9 mouse cellular contexts compared by ENCODE assay signal in the genomic region with DNA sequence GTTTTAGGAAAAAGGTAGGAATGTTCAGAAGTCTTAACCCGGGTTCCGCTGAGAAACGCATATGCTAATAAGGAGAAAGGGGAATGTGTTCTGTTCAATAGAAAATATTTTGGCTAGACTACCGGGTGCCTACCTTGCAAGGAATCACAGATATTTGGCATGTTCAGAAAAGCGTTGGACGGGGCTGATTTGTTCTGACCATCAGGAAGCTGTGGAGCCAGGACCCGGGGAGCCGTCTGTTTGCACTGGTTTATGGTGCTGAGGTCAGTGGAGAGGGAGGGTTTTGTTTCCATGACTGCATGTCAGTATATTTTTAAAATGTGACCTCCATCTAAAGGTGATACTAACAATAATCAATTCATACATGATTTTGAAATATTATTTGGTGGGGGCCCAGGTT. TPM values are rescaled to one million over a fixed set of nuclear protein-coding genes. Genes with fewer than 3 reads are reported as not detected.
DNase-seq lines count a peak whose midpoint lies in the region; ATAC-seq lines count a peak whose summit lies in the region.
"Had no signal": no experiment of that assay in that cellular context is flagged by ENCODE, and none has a peak within 500 bp of the region (broad histone marks: within the 10 kb centered on the region; RNA-seq: fewer than 3 reads in every experiment).

No protein-coding gene starts in this region.

- no peak overlapping the region for H3K4me2 ChIP-seq in heart, embryonic 12.5 days
- no peak overlapping the region for H3K4me2 ChIP-seq in embryonic facial prominence, embryonic 13.5 days
- peak overlapping the region; percentile 17 for H3K4me2 ChIP-seq in hindbrain, embryonic 12.5 days (replicated peaks)
- H3K4me2 ChIP-seq in midbrain, embryonic 15.5 days: peak overlapping the region; percentile 17; the same call in 1 of the 2 replicates
- H3K4me2 ChIP-seq: liver, embryonic 15.5 days had no signal

- no peaks in the 10 kb centered on the region for H3K36me3 ChIP-seq in heart, embryonic 12.5 days
- no peaks in the 10 kb centered on the region for H3K36me3 ChIP-seq in embryonic facial prominence, embryonic 13.5 days
- no peaks in the 10 kb centered on the region for H3K36me3 ChIP-seq in hindbrain, embryonic 12.5 days
- no peaks in the 10 kb centered on the region for H3K36me3 ChIP-seq in midbrain, embryonic 15.5 days (replicated peaks)
- H3K36me3 ChIP-seq: liver, embryonic 15.5 days had no signal

- H3K4me3 ChIP-seq in heart, embryonic 12.5 days: no peak overlapping the region
- no peak overlapping the region for H3K4me3 ChIP-seq in embryonic facial prominence, embryonic 13.5 days
- no peak overlapping the region for H3K4me3 ChIP-seq in hindbrain, embryonic 12.5 days
- H3K4me3 ChIP-seq in midbrain, embryonic 15.5 days: no peak overlapping the region
- H3K4me3 ChIP-seq: liver, embryonic 15.5 days had no signal

- H3K9me3 ChIP-seq in heart, embryonic 12.5 days (replicated peaks): no peaks in the 10 kb centered on the region
- no peaks in the 10 kb centered on the region for H3K9me3 ChIP-seq in embryonic facial prominence, embryonic 13.5 days
- no peaks in the 10 kb centered on the region for H3K9me3 ChIP-seq in hindbrain, embryonic 12.5 days (replicated peaks)
- H3K9me3 ChIP-seq in midbrain, embryonic 15.5 days: no peaks in the 10 kb centered on the region
- H3K9me3 ChIP-seq: liver, embryonic 15.5 days had no signal

- WGBS in heart, embryonic 12.5 days: 81% methylated on average over 8 of the region's 8 CpGs
- 61% methylated on average over 8 of the region's 8 CpGs for WGBS in embryonic facial prominence, embryonic 13.5 days
- 40% methylated on average over 8 of the region's 8 CpGs for WGBS in hindbrain, embryonic 12.5 days
- 45% methylated on average over 8 of the region's 8 CpGs for WGBS in midbrain, embryonic 15.5 days

- 0 out of 2 replicates have a peak overlapping the region, but pooled peaks have one; percentile 26 for H3K27ac ChIP-seq in heart, embryonic 12.5 days (ENCODE audit: poor library complexity, severe bottlenecking)
- peak overlapping the region; percentile 65; the same call in 1 of the 2 replicates for H3K27ac ChIP-seq in embryonic facial prominence, embryonic 13.5 days
- H3K27ac ChIP-seq in hindbrain, embryonic 12.5 days: peak overlapping the region; percentile 82
- peak overlapping the region; percentile 69 for H3K27ac ChIP-seq in midbrain, embryonic 15.5 days
- H3K27ac ChIP-seq: liver, embryonic 15.5 days had no signal

- H3K27me3 ChIP-seq in heart, embryonic 12.5 days (replicated peaks): peaks cover 6% of the 10 kb centered on the region; the same call in 1 of the 2 replicates
- peaks cover 2% of the 10 kb centered on the region; the same call in 1 of the 2 replicates for H3K27me3 ChIP-seq in embryonic facial prominence, embryonic 13.5 days
- H3K27me3 ChIP-seq in hindbrain, embryonic 12.5 days: no peaks in the 10 kb centered on the region
- no peaks in the 10 kb centered on the region for H3K27me3 ChIP-seq in midbrain, embryonic 15.5 days (replicated peaks)
- H3K27me3 ChIP-seq: liver, embryonic 15.5 days had no signal

- no peak overlapping the region for H3K9ac ChIP-seq in heart, embryonic 12.5 days
- no peak overlapping the region for H3K9ac ChIP-seq in embryonic facial prominence, embryonic 13.5 days
- no peak overlapping the region for H3K9ac ChIP-seq in hindbrain, embryonic 12.5 days
- no peak overlapping the region for H3K9ac ChIP-seq in midbrain, embryonic 15.5 days
- H3K9ac ChIP-seq: liver, embryonic 15.5 days had no signal

- ATAC-seq in heart, embryonic 12.5 days (ENCODE audit: insufficient number of reproducible peaks, low FRiP score): no peak
- ATAC-seq in embryonic facial prominence, embryonic 13.5 days (ENCODE audit: insufficient number of reproducible peaks, insufficient read depth, low FRiP score, low TSS enrichment, low read depth): no peak
- ATAC-seq in hindbrain, embryonic 12.5 days (ENCODE audit: low FRiP score): no peak
- ATAC-seq in midbrain, embryonic 15.5 days (replicated peaks): no peak

- no peak for DNase-seq in heart, postnatal 4 days
- DNase-seq in ovary, adult 18-20 months (ENCODE audit: low spot score): no peak
- DNase-seq in adrenal gland, adult 8-10 months: no peak
- no peak for DNase-seq in lung, postnatal 4 days

- peaks cover 5% of the 10 kb centered on the region for H3K4me1 ChIP-seq in heart, embryonic 12.5 days (replicated peaks)
- peaks cover 18% of the 10 kb centered on the region for H3K4me1 ChIP-seq in embryonic facial prominence, embryonic 13.5 days
- H3K4me1 ChIP-seq in hindbrain, embryonic 12.5 days: peaks cover 32% of the 10 kb centered on the region
- H3K4me1 ChIP-seq in midbrain, embryonic 15.5 days: peaks cover 16% of the 10 kb centered on the region
- H3K4me1 ChIP-seq: liver, embryonic 15.5 days had no signal

RNA-seq across cellular contexts. Expression of a gene that starts 43.5 kb away (rescaled TPM):
- 1.8 and 1.9 TPM in 2 replicates for polyA plus RNA-seq in heart, embryonic 12.5 days (2016; fragmentation: Nextera tagmentation; extraction: Ambion mirVana)
- 1 to 10 TPM; 2.4 to 3.2 TPM for total RNA-seq in heart, postnatal 4 days (2021)
- 4.3 and 6.2 TPM in 2 replicates for polyA plus RNA-seq in embryonic facial prominence, embryonic 13.5 days (2015; fragmentation: Nextera tagmentation; extraction: Ambion mirVana)
- polyA plus RNA-seq in hindbrain, embryonic 12.5 days (2016; fragmentation: Nextera tagmentation; extraction: Ambion mirVana): 24.9 and 26.2 TPM in 2 replicates
- polyA plus RNA-seq in midbrain, embryonic 15.5 days (2015; fragmentation: Nextera tagmentation; extraction: Ambion mirVana): 28.3 and 31.3 TPM in 2 replicates
- 1 to 10 TPM; 1.9 to 4.7 (median 2.8) TPM for total RNA-seq in adrenal gland, adult 8-10 months (2022)

Comparison
In these comparisons a context has a peak if more than half of its experiments do, and no peak if none do; other contexts are left out.
1. H3K27ac ChIP-seq: peak in every context shown above with its lines; median percentile 82 in hindbrain, embryonic 12.5 days; 69 in midbrain, embryonic 15.5 days; 65 in embryonic facial prominence, embryonic 13.5 days; 26 in heart, embryonic 12.5 days.
2. H3K4me2 ChIP-seq: peak in hindbrain, embryonic 12.5 days (single experiment) and midbrain, embryonic 15.5 days (single experiment); none in heart, embryonic 12.5 days (single experiment) and embryonic facial prominence, embryonic 13.5 days (single experiment).